Comparison of ENCODE assay signal across 8 mouse cellular contexts in genomic region chr11:115231168-115231915, GRCm38 (mm10). TPM values are rescaled to one million over a fixed set of nuclear protein-coding genes. Genes with fewer than 3 reads are reported as not detected.
DNase-seq lines count a peak whose midpoint lies in the region; ATAC-seq lines count a peak whose summit lies in the region.

No protein-coding gene starts in this region.

- H3K4me3 ChIP-seq in hindbrain, embryonic 10.5 days, result no peak overlapping the region
- no peak overlapping the region for H3K4me3 ChIP-seq in hindbrain, embryonic 14.5 days (replicated peaks; ENCODE audit: low read length)
- no peak overlapping the region for H3K4me3 ChIP-seq in embryonic facial prominence, embryonic 14.5 days (ENCODE audit: low read depth, low read length)

- no peak for DNase-seq in hindbrain, embryonic 10.5 days (ENCODE audit: low spot score)
- no peak for DNase-seq in hindbrain, embryonic 14.5 days (ENCODE audit: low spot score)
- peak; percentile 59 for DNase-seq in embryonic facial prominence, embryonic 14.5 days (ENCODE audit: low spot score)
- DNase-seq in kidney, postnatal 10 days, result peak; percentile 59
- peak; percentile 42 for DNase-seq in splenic B cell, adult 2 months (ENCODE audit: low read depth, low spot score)
- DNase-seq in cerebellum, adult 11-12 months, result no peak
- DNase-seq in right cerebral cortex, postnatal 25 days, result no peak
- no peak for DNase-seq in right cerebral cortex, postnatal 10 days (ENCODE audit: low spot score in 2 of 2)

- H3K27ac ChIP-seq in hindbrain, embryonic 10.5 days, result peak overlapping the region; percentile 62
- no peak overlapping the region for H3K27ac ChIP-seq in hindbrain, embryonic 14.5 days
- H3K27ac ChIP-seq in embryonic facial prominence, embryonic 14.5 days (replicated peaks; ENCODE audit: low read depth, low read length), result no peak overlapping the region

- peaks cover 98% of the 10 kb centered on the region for H3K4me1 ChIP-seq in hindbrain, embryonic 10.5 days (replicated peaks)
- H3K4me1 ChIP-seq in hindbrain, embryonic 14.5 days (replicated peaks; ENCODE audit: control insufficient read depth, insufficient read depth, low read length), result peaks cover 66% of the 10 kb centered on the region
- H3K4me1 ChIP-seq in embryonic facial prominence, embryonic 14.5 days (ENCODE audit: control insufficient read depth, insufficient read depth, low read length), result peaks cover 15% of the 10 kb centered on the region; the same call in 1 of the 2 replicates

- H3K4me2 ChIP-seq in hindbrain, embryonic 14.5 days (replicated peaks), result no peak overlapping the region
- no peak overlapping the region for H3K4me2 ChIP-seq in embryonic facial prominence, embryonic 14.5 days (ENCODE audit: low read depth, low read length)

- no peaks in the 10 kb centered on the region for H3K9me3 ChIP-seq in hindbrain, embryonic 10.5 days
- H3K9me3 ChIP-seq in hindbrain, embryonic 14.5 days (ENCODE audit: control insufficient read depth, low read length), result no peaks in the 10 kb centered on the region
- H3K9me3 ChIP-seq in embryonic facial prominence, embryonic 14.5 days (ENCODE audit: control insufficient read depth, low read length), result no peaks in the 10 kb centered on the region

- H3K36me3 ChIP-seq in hindbrain, embryonic 10.5 days, result no peaks in the 10 kb centered on the region
- no peaks in the 10 kb centered on the region for H3K36me3 ChIP-seq in hindbrain, embryonic 14.5 days (replicated peaks; ENCODE audit: control insufficient read depth, insufficient read depth)
- no peaks in the 10 kb centered on the region for H3K36me3 ChIP-seq in embryonic facial prominence, embryonic 14.5 days (ENCODE audit: control insufficient read depth, insufficient read depth, low read length)
- H3K36me3 ChIP-seq in splenic B cell, adult 2 months (ENCODE audit: control insufficient read depth, insufficient read depth, low read length, poor library complexity, severe bottlenecking), result no peaks in the 10 kb centered on the region; the same call in 1 of the 2 replicates

- WGBS in hindbrain, embryonic 10.5 days, result 54% methylated on average over 14 of the region's 14 CpGs
- 50% methylated on average over 14 of the region's 14 CpGs for WGBS in hindbrain, embryonic 14.5 days
- 37% methylated on average over 14 of the region's 14 CpGs for WGBS in embryonic facial prominence, embryonic 14.5 days

- ATAC-seq in hindbrain, embryonic 14.5 days (ENCODE audit: low FRiP score), result no peak
- ATAC-seq in embryonic facial prominence, embryonic 14.5 days (ENCODE audit: low read depth), result 0 out of 2 replicates have a peak, but pooled peaks have one; percentile 9

- peaks cover 54% of the 10 kb centered on the region for H3K27me3 ChIP-seq in hindbrain, embryonic 10.5 days (ENCODE audit: insufficient read depth, poor library complexity, severe bottlenecking)
- no peaks in the 10 kb centered on the region for H3K27me3 ChIP-seq in hindbrain, embryonic 14.5 days (ENCODE audit: control insufficient read depth, insufficient read depth, low read length)
- H3K27me3 ChIP-seq in embryonic facial prominence, embryonic 14.5 days (replicated peaks; ENCODE audit: control insufficient read depth, insufficient read depth, low read length), result no peaks in the 10 kb centered on the region
- no peaks in the 10 kb centered on the region for H3K27me3 ChIP-seq in splenic B cell, adult 2 months (ENCODE audit: control insufficient read depth, insufficient read depth, low read length, poor library complexity, severe bottlenecking)

- H3K9ac ChIP-seq in hindbrain, embryonic 14.5 days, result no peak overlapping the region
- no peak overlapping the region for H3K9ac ChIP-seq in embryonic facial prominence, embryonic 14.5 days (ENCODE audit: low read depth, low read length)

RNA-seq across cellular contexts. Expression of gene Grin2c, which starts 35.7 kb away (rescaled TPM):
- polyA plus RNA-seq in hindbrain, embryonic 10.5 days (2016; fragmentation: Nextera tagmentation; extraction: Ambion mirVana), result 0.14 and 0.18 TPM in 2 replicates
- polyA plus RNA-seq in hindbrain, embryonic 14.5 days (2014; fragmentation: Nextera tagmentation; extraction: Ambion mirVana), result 0.33 and 0.35 TPM in 2 replicates
- not detected in 2 replicates for polyA plus RNA-seq in embryonic facial prominence, embryonic 14.5 days (2014; fragmentation: Nextera tagmentation; extraction: Ambion mirVana)

RNA-seq across cellular contexts. Expression of gene Nat9, which starts 43.7 kb away (rescaled TPM):
- polyA plus RNA-seq in hindbrain, embryonic 10.5 days (2016; fragmentation: Nextera tagmentation; extraction: Ambion mirVana), result 18.7 and 24.3 TPM in 2 replicates
- 18.2 and 20.0 TPM in 2 replicates for polyA plus RNA-seq in hindbrain, embryonic 14.5 days (2014; fragmentation: Nextera tagmentation; extraction: Ambion mirVana)
- polyA plus RNA-seq in embryonic facial prominence, embryonic 14.5 days (2014; fragmentation: Nextera tagmentation; extraction: Ambion mirVana), result 20.0 and 23.3 TPM in 2 replicates

RNA-seq across cellular contexts. Expression of gene Tmem104, which starts 44.1 kb away (rescaled TPM):
- polyA plus RNA-seq in hindbrain, embryonic 10.5 days (2016; fragmentation: Nextera tagmentation; extraction: Ambion mirVana), result 6.9 and 10.6 TPM in 2 replicates
- polyA plus RNA-seq in hindbrain, embryonic 14.5 days (2014; fragmentation: Nextera tagmentation; extraction: Ambion mirVana), result 10.7 and 11.7 TPM in 2 replicates
- polyA plus RNA-seq in embryonic facial prominence, embryonic 14.5 days (2014; fragmentation: Nextera tagmentation; extraction: Ambion mirVana), result 12.5 and 14.9 TPM in 2 replicates

RNA-seq across cellular contexts. Expression of gene Fdxr, which starts 45.5 kb away (rescaled TPM):
- polyA plus RNA-seq in hindbrain, embryonic 10.5 days (2016; fragmentation: Nextera tagmentation; extraction: Ambion mirVana), result 17.7 TPM in 2 replicates
- 15.2 TPM in 2 replicates for polyA plus RNA-seq in hindbrain, embryonic 14.5 days (2014; fragmentation: Nextera tagmentation; extraction: Ambion mirVana)
- 10.4 and 11.0 TPM in 2 replicates for polyA plus RNA-seq in embryonic facial prominence, embryonic 14.5 days (2014; fragmentation: Nextera tagmentation; extraction: Ambion mirVana)

Comparison
In these comparisons a context has a peak if more than half of its experiments do, and no peak if none do; other contexts are left out.
1. DNase-seq: peak in embryonic facial prominence, embryonic 14.5 days (single experiment), kidney, postnatal 10 days (single experiment) and splenic B cell, adult 2 months (single experiment); none in hindbrain, embryonic 10.5 days (single experiment), hindbrain, embryonic 14.5 days (single experiment), cerebellum, adult 11-12 months (single experiment), right cerebral cortex, postnatal 25 days (single experiment) and right cerebral cortex, postnatal 10 days (0 of 2).